Mouse (Mus musculus) forelimb bud, embryonic 11.5 days (tissue): Measurements from ENCODE around the gene Exoc3l4.

Experiments
- DNase-seq: peaks from one replicate; pipeline ENCODE4 v3.0.0-alpha.2; 2012; ENCODE audit warnings: low read depth, low spot score

Gene Exoc3l4

DNA sequence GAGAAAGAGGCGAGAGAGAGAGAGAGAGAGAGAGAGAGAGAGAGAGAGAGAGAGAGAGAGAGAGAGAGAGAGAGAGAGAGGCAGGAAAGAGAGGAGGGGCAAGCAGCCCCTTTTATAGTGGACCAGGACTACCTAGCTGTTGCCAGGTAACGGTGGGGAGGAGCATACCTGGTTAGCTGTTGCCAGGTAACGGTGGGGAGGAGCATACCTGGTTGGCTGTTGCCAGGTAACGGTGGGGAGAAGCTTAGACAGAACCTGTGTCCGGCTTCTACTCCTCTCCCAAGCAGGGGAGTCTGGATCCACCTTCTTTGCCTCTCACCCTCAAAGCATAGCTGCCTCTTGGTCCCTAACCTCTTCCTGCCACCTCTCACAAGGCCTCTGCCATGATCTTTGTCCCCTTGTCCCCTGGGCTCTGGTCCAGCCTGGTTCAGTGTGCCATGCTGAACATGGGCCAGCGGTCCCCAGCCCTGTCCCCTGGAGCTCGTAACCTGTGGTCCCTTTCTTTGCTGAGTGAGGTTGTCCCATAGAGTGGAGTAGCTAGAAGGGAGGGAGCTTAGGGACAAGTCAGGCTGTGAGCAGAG lies 17.4 kb downstream of the Exoc3l4 start:
- no peak for DNase-seq

DNA sequence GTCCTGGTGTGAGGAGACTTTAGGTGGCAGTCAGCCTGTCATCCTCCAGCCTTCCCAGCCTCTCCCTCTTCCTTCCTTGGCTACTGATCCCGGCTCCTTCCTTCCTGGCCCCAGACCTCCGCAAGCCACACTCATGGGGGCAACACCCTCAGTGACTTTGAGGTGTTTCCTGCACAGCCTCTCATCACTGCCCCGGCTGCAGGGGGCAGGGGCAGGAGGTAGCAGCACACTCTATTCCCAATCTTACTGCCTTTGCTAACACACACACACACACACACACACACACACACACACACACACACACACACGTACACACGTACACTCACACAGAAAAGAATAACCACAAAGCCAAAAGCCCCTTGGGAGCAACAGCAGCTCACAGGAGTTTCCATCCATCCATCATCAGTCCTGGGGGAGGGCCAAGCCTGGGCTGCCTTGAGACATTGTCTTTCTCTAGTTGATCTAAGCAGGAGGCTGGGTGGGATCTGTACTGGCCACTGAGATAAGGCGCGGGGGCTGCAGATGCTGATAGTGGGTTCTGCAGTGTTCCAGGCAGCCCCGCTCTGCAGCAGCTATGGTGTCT lies 18.0 kb downstream of the Exoc3l4 start:
- no peak for DNase-seq

GRCm38 (mm10) chr12:111436170-111436569 lies 19.4 kb downstream of the Exoc3l4 start:
- no peak for DNase-seq

- no peak for DNase-seq
Measured at GRCm38 (mm10) chr12:111436640-111437039, 19.8 kb downstream of the Exoc3l4 start.

- no peak for DNase-seq
Measured at GRCm38 (mm10) chr12:111437222-111437900, 20.5 kb downstream of the Exoc3l4 start.

DNA sequence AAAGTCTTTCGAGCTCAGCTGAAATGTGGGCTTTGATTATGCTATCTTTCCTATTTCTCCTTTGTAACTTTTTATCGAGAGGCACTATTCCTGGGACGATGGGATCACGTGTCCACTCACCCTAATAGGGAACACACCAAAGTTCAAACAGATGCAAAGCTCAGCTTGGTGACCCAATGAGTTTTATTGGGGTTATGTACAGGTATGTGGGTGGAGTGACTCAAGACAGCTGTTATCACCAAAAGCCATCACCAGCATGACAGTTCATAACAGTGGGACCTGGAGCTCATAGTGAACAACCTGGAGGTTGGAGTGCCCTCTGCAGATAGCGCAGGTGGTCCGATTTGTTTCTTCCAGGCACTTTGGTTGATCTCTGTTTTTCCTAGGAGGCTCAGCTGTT lies 22.0 kb downstream of the Exoc3l4 start:
- no peak for DNase-seq

GRCm38 (mm10) chr12:111440701-111441373 lies 24.0 kb downstream of the Exoc3l4 start:
- no peak for DNase-seq

DNA sequence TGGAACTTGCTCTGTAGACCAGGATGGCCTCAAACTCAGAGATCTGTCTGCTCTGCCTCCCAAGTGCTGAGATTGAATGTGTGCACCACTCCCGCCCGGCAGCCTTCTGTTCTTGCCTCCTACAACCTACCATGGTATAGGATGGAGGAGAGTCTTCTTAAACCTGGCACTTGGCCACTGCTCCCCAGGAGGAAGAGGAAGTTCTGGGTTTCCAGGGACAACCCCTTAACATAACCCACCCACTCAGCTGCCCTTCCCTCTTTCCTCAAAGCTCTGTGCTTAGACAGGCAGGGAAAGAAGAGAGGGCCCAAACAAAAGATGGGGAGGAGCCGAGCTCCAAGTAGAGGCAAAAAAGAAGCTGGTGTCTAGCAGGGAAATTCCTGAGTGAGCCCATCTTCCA lies 24.7 kb downstream of the Exoc3l4 start:
- no peak for DNase-seq

DNA sequence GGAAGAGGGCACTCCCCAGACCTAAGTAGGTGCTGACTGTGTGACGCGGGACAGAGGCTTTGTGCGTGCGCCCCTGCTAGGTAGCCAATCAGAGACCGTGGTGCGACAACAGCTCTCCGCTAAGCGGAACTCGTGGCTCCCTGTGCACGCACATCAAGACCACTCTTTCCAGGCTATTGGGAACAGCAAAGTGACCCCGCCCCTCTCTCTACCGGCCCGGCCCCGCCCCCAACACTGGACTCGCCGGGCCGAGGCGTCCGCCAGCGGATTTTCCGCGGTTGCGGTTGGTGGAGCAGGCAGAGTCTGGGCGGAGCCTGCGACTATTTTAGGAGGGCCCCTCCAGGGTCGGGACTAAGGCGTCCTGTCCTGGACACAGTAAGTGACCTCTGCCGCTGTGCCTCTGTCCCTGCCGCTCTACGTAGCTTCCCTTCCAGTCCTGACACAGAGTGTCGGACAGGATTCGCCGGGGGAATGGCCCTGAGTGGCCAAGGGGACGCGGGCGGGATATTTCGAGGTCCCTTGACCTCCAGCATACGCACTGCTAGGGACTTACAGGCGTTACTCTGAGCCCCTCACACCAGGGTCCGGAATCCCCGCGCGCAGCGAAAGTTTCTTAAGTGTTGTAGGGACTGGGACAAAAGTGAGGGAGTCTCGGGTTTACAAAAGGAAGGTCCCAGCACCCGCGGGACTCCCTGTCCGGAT lies 25.6 kb downstream of the Exoc3l4 start, which contains the start of gene Tnfaip2:
TSS of gene Tnfaip2 (plus strand) at position 161 of the 702 bp plus-strand sequence.
- peak; percentile 58 for DNase-seq

GRCm38 (mm10) chr12:111443011-111443870 lies 26.4 kb downstream of the Exoc3l4 start:
- no peak for DNase-seq

DNA sequence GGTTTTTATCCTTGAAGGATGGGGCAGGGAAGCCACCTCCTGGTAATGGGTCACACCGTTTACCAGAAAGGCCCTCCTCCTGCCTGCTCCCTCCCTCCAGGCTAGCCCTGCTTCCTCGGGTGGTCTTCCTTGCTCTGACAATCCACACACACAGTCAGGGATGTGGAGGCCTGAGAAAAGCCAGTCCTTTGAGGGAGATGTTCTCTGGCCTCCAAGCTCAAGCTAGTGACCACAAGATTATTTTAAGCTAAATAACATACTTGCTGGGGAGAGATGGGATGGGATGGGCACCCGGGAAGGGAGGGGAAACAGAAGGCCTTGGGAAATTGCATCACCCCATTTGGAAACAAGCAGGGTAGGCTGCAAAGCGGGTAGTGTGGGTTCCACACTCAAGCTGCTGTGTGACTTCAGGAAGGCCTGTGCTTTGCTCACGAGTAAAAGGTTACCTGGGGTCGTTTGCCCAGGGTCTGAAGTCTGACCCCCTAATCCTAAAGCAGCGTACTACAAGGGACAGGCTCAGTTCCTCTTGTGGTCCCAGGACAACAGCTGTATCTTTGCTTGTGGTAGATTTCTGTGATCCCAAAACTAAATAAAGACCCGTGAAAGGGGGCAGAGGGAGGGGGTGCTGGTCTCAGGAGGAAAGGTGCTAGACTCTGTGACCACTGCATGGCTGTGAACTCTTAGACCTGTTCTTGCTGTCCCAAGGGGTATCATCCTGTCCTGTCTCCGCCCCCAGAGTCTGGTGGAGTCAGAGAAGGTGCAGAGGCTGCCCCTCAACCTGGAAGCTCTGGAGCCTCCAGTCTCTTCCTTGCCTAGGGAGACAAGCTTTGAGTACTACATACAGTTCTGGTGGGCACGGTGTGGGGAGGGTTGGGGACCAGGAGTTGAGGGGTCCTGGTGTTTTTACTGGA lies 27.4 kb downstream of the Exoc3l4 start:
- DNase-seq = no peak

GRCm38 (mm10) chr12:111445161-111445889 lies 28.5 kb downstream of the Exoc3l4 start:
- no peak for DNase-seq

- no peak for DNase-seq
Measured at GRCm38 (mm10) chr12:111445890-111446613, 29.2 kb downstream of the Exoc3l4 start.

DNA sequence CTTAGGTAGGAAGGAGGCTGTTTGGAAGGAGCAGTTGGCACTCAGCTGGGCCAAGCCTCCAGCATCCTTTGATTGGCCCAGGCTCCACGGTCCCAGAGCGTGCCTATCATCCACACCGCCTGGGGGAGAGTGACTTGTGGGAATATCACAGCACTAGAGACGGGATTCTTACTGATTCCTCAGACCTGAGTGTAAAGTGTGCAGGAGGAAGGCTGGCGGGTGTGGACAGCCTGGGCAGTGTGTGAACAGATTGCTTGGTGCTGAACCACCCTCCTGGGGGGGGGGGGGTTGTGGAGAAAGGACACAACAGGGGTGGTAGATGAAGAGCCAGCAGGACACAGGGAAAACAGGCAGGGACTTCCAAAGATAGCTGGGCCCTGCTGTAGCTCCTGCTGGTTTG lies 29.9 kb downstream of the Exoc3l4 start:
- no peak for DNase-seq

- no peak for DNase-seq
Measured at GRCm38 (mm10) chr12:111447350-111447749, 30.5 kb downstream of the Exoc3l4 start.

DNA sequence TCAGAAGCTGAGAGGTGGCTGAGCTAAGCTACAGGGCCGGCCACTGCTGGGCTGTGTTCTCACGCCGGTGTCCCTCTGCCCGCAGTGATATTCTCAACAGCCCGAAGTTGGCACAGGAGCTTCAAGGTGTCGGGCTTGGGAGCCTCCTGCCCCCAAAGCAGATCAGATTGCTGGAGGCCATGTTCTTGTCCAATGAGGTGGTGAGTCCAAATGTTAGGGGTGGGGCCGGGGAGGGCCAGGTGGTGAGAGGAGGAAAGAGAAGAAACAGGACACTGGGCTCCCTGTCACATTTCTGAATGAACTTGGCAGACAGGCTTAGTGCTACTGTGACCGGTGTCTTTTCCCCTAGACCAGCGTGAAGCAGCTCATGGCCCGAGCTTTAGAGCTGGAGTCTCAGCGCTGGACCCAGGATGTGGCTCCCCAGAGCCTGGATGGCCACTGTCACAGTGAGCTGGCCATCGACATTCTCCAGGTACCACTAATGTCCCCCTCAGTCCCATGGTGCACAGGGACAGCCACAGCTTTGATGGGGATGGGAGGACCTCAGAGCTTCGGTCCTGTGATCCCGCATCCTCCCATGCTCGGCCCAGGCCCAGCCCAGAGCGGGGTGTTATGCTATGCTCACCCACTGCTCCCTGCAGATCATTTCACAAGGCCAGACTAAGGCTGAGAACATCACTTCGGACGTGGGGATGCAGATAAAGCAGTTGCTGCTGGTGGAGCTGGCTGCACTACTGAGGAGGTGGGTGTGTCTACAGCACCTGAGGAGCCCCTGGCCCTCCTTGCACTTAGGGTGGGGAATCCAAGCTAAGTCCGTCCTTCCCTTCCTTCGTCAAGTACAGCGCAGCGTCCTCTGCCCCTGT lies 31.3 kb downstream of the Exoc3l4 start:
- DNase-seq = no peak

DNA sequence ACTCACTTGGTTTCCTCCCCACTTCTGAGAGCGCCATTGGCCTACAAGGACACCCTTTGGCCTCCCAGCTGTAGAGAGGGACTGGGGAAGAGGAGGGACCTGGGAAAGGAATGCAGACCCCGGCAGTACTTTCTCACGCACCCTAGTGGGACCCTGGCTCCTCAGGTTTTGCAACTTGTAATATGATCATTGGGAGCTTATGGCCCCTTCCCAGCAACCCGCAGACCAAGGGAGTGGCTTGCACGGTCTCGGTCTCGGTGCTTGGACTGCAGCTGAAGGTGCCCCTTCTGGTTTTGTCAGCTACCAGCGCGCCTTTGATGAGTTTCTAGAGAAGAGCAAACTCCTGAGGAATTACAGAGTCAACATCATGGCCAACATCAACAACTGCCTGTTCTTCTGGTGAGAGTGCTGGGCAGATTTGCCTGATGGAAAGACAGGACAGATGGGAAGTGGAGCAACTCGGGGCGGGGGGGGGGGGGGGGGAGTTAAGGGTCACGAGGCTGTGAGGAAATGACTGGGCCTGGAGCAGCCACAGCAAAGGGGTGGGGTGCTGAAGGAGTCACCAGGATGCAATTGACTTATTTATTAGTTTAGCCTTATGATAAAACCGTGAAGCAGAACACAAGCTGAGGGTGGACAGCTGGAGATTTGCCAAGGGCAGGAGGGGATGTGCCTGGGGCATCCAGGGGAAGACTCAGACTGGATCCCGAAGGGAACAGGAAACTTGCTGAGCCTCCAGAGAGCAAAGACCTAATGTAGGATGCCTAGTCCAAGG lies 32.3 kb downstream of the Exoc3l4 start:
- no peak for DNase-seq
